Mouse (Mus musculus) v-Abl transformed pro-B cells (cell line): ENCODE results near the gene Cradd.

ENCODE experiments used
- in situ Hi-C, 2 experiments: fragments of 400-800 bp; cut with MboI; formaldehyde crosslinking; loops; one replicate each; pipeline ENCODE4 v1.15.1; 2025; ENCODE audit not compliant: unreplicated experiment in 2 of 2

The Cradd gene

GRCm38 (mm10) chr10:95255018-95255680, 68.8 kb downstream of the Cradd start:
- in situ Hi-C loops = loop anchor here (5.0 kb wide), 5 partner anchors 42 to 217 kb away; partner anchors contain the start of gene Socs2 (in 2 of the 2)

- in situ Hi-C loops = loop anchor here (5.0 kb wide), 5 partner anchors 43 to 218 kb away; partner anchors contain the start of gene Socs2 (in 2 of the 2)
These were observed 69.4 kb downstream of the Cradd start for GRCm38 (mm10) chr10:95254453-95255001.

GRCm38 (mm10) chr10:95254046-95254445, 69.9 kb downstream of the Cradd start:
- in situ Hi-C loops = no loop called here

DNA sequence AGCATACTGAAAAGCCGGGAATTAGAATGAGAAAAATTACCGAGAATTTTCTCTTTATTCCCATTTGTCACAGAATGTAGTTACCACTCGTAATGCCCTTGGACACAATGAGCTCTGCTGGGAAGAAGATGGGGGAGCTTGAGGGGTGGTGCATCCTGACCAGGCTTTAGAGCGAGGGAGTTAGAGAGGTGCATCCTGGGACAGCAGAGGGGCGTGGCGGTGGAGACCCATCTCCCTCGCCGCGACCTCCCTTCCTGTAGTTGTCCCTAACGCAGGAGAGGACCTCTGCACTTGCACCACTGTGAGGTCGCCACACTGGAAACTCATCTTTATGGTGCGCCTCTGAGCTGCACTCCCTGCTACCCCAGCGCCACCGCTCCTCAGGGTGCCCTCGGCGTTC, 72.3 kb downstream of the Cradd start:
- in situ Hi-C loops = no loop called here

- in situ Hi-C loops = loop anchor here in 1 of 2 experiments (5.0 kb wide), 1 partner anchor 51 kb away; no protein-coding TSS in a partner anchor
These were observed 75.6 kb downstream of the Cradd start for GRCm38 (mm10) chr10:95248362-95248761.

DNA sequence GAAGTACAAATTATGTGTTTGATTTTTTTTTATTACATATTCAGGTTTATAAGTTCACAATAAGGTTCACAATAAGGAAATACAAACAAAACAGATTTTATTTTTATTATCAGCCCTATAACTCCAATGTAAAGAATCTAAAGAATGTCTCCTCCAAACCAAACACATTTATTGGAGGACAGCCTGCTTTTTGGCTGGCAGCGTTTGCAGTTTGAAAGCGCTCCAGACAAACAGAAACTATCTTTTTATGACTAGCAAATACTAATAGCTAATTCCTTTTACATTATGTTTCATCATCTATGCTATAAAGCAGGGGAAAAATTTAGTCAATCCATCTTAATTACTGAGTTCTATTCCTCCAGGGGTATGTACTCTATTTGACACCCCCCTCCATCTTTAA, 77.2 kb downstream of the Cradd start:
- in situ Hi-C loops = loop anchor here in 1 of 2 experiments (5.0 kb wide), 1 partner anchor 49 kb away; no protein-coding TSS in a partner anchor

- in situ Hi-C loops = loop anchor here in 1 of 2 experiments (5.0 kb wide), 1 partner anchor 48 kb away; no protein-coding TSS in a partner anchor
These were observed 78.3 kb downstream of the Cradd start for GRCm38 (mm10) chr10:95245680-95245982.

- in situ Hi-C loops = loop anchor here in 1 of 2 experiments (5.0 kb wide), 1 partner anchor 48 kb away; no protein-coding TSS in a partner anchor
These were observed 78.8 kb downstream of the Cradd start for GRCm38 (mm10) chr10:95244961-95245679.

GRCm38 (mm10) chr10:95239196-95240069, 84.5 kb downstream of the Cradd start:
- in situ Hi-C loops = no loop called here

GRCm38 (mm10) chr10:95238667-95239066, 85.3 kb downstream of the Cradd start:
- in situ Hi-C loops = no loop called here

- in situ Hi-C loops = no loop called here
These were observed 87.7 kb downstream of the Cradd start for GRCm38 (mm10) chr10:95236226-95236625.

- in situ Hi-C loops = no loop called here
These were observed 89.3 kb downstream of the Cradd start for GRCm38 (mm10) chr10:95234661-95235060.

DNA sequence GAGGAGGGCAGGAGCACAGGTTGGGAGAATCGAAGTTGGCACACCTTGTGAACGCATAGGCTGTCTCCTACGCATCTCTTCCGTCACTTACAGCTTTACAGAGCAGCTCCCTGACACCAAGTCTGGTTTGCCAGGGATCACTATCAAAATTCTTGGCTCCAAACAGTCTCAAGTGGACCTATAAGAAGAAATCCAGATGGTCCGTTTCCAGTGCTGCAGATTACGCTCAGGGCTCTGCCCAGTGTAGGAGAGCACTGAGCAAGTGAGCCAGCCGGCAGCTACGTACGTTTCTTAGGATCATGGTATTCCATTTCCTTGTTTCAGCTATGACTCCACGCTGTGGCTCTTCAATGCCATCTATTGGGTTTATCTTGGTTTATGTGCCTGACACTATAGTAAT, 90.9 kb downstream of the Cradd start:
- in situ Hi-C loops = no loop called here

DNA sequence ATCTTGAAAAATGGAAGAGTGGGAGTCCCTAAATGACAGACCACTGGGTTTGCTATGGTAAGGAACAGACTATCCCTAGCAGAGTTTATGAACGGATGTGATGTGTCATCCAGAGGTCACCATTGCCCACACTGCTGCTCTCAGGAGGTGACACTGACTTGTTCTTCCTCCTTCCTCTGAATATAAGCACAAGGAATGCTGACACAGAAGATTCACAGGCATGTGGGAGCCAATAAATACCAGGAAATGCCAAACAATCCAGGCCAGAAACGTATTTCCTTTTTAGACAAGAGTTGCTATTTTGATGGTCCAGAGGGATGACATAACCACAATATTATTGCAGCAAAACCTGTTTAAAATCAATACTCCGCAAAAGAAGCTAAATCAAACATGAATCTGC, 91.4 kb downstream of the Cradd start:
- in situ Hi-C loops = no loop called here

DNA sequence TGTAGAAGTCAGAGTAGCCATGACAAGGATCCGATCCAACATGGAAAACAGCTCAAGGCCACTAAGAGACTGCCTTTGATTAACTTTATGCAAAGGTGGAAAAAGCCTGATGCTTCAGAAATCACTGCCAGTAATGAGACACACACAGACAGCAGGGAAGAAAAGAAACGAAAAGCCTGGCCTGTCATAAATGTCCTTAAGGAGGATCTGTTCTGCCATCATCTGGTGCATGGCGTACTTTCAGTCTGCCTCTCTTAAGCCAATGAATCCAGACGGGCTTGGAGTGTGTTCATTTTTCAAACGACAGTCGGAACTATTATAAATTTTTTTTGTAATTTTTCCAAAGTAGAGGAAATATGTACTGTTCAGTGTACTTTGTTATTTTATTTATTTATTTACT, 95.7 kb downstream of the Cradd start:
- in situ Hi-C loops = no loop called here

GRCm38 (mm10) chr10:95227590-95227989, 96.3 kb downstream of the Cradd start:
- in situ Hi-C loops = no loop called here

DNA sequence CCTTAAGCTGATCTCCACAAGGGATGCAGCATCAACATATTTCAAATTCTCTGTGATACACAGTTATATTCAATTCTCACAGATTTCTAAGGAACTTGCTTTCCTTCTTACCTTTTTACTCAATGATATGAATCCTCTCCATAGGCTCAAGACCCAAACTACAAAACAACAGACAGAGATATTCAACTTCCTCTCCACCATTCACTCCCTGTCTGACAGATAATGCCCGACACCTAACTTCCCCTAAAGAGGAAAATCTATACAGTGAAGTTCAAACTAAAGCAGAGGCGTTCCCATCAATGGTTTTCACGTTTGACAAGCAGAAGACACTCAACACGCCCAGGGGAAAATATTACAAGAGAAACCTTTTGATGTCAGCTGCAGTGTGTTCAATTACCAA, 97.2 kb downstream of the Cradd start:
- in situ Hi-C loops = no loop called here

DNA sequence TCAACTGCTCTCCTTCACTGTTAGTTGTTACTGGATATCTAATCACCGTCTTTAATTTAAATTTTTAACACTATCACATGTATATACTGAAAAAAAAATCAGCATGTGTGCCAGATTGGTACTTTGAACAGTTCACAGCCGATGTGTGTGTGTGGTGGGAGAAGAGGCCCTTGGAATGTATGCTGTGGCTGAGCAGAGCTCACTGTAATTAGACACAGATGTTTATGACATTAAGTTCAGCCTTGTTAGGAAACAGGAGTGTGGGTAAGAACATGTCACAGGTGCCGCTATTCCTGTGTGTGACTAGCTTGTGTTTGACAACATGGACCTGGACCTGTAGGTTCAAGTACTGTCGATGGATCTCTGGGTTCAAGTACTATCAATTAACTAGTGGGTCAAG, 98.9 kb downstream of the Cradd start:
- in situ Hi-C loops = no loop called here

DNA sequence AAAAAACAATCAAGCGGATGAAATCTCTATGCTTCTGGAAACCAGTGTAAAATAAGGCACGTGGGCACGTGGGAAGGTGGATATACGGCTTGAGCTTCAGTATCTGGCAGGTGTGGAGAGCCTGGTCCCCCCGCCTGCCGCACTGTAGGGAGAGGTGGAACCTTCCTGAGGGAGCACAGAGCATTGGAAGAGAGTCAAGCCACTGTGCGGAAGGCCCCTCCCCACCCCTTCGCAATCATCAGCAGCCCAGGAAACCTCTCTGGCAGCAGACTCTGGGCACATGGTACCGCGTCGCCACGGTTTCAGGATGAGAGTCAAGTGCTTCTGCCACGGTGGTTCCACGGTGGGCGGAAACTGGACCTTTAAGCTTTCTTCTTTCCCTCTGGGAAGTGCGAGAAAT, 100.7 kb downstream of the Cradd start:
- in situ Hi-C loops = no loop called here

DNA sequence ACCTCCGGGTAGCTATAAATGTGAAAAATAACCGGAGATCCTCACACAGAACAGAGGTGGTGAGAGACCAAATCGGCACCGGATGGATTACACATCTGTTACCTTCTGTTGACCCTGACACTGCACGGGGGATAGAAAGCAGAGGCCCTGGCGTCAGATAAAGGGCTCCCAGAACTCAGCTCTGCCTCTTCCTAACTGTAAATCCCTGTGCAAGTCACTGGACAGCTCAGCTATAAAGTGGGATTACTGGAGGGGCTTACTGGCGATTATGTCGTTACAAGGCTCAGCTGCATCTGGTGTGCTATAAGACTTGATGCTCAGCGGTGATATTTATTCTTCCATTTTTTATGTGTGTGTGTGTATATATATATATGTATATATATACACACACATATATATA, 102.0 kb downstream of the Cradd start:
- in situ Hi-C loops = no loop called here

GRCm38 (mm10) chr10:95220536-95220935, 103.4 kb downstream of the Cradd start:
- in situ Hi-C loops = no loop called here
